Mouse (Mus musculus) kidney, embryonic 14.5 days (tissue): ENCODE data around the gene Cdkn2aip. TPM values are rescaled to one million over a fixed set of nuclear protein-coding genes. Genes with fewer than 3 reads are reported as not detected.
A peak's percentile ranks its signal among the peaks of the same experiment; 100 is the strongest.

Experiments used
- ATAC-seq: fragments of 200-750 bp; cut with Nextera tagmentation; 2 replicates; pipeline ENCODE4 v1.8.0; 2017; ENCODE audit warnings: moderate number of reproducible peaks, mild to moderate bottlenecking, moderate TSS enrichment, moderate library complexity; ENCODE audit not compliant: low FRiP score, low TSS enrichment
- H3K27ac ChIP-seq: fragments of 300-500 bp; sonication (generic); 2 replicates; pipeline ENCODE4 v1.5.1; 2014; ENCODE audit warnings: low read depth, mild to moderate bottlenecking, low read length, moderate library complexity, mixed read lengths
- H3K27me3 ChIP-seq: fragments of 300-500 bp; sonication (generic); 2 replicates; pipeline ENCODE4 v1.6.1; 2014; ENCODE audit warnings: mild to moderate bottlenecking, low read length; ENCODE audit not compliant: control insufficient read depth, insufficient read depth
- H3K36me3 ChIP-seq: fragments of 300-500 bp; sonication (generic); 2 replicates; pipeline ENCODE4 v1.6.1; 2014; ENCODE audit warnings: low read length, mixed read lengths; ENCODE audit not compliant: control insufficient read depth, insufficient read depth
- H3K4me1 ChIP-seq: fragments of 300-500 bp; sonication (generic); 2 replicates; pipeline ENCODE4 v1.6.1; 2014; ENCODE audit warnings: low read length, mixed read lengths; ENCODE audit not compliant: control insufficient read depth, insufficient read depth
- H3K4me2 ChIP-seq: fragments of 300-500 bp; sonication (generic); replicated peaks from 2 replicates; pipeline ENCODE4 v1.6.1; 2014; ENCODE audit warnings: low read depth, mild to moderate bottlenecking, low read length
- H3K4me3 ChIP-seq: fragments of 300-500 bp; sonication (generic); 2 replicates; pipeline ENCODE4 v1.5.1; 2014; ENCODE audit warnings: mild to moderate bottlenecking, low read length
- H3K9ac ChIP-seq: fragments of 300-500 bp; sonication (generic); 2 replicates; pipeline ENCODE4 v1.6.1; 2014; ENCODE audit warnings: low read depth, mild to moderate bottlenecking, low read length, moderate library complexity
- H3K9me3 ChIP-seq: fragments of 300-500 bp; sonication (generic); 2 replicates; pipeline ENCODE4 v1.6.1; 2016; ENCODE audit warnings: low read length; ENCODE audit not compliant: control insufficient read depth
- WGBS: fragments of 180-500 bp; shearing (Covaris S2); extraction: QIAGEN DNeasy Blood & Tissue Kit; methylation state at CpG from one replicate; pipeline ENCODE4 v1.1.7; 2014; 5-methylcytosine and 5-hydroxymethylcytosine counted together
- polyA plus RNA-seq: library from polyadenylated mRNA; unstranded; fragments of >200 nt; fragmentation: Nextera tagmentation; extraction: Ambion mirVana; gene quantifications from 2 replicates; pipeline ENCODE4 v1.2.1, GENCODE M21; 2014

Gene Cdkn2aip
- polyA plus RNA-seq, 1 experiment from 2014 or later = 33.7 TPM

- Histone ChIP-seq H3K36me3 (no peaks in the 10 kb centered on the region), H3K9ac (no peak overlapping the region), H3K4me2 (no peak overlapping the region), H3K4me3 (no peak overlapping the region), H3K27ac (no peak overlapping the region), H3K9me3 (no peaks in the 10 kb centered on the region), H3K27me3 (no peaks in the 10 kb centered on the region), H3K4me1 (0 out of 2 replicates have a peak, but pooled peaks cover 4% of the 10 kb centered on the region)
- ATAC-seq = no peak
- 59% methylated on average over 9 of the region's 9 CpGs for WGBS
Observed at GRCm38 (mm10) chr8:47744803-47745202, 31.1 kb upstream of the Cdkn2aip start.

GRCm38 (mm10) chr8:47743419-47743818 lies 29.7 kb upstream of the Cdkn2aip start:
- H3K9me3 ChIP-seq = no peaks in the 10 kb centered on the region
- H3K4me2 ChIP-seq = no peak overlapping the region; the same call in 1 of the 2 replicates
- no peak overlapping the region for H3K27ac ChIP-seq
- peak; percentile 72; the same call in 1 of the 2 replicates for ATAC-seq
- 0 out of 2 replicates have a peak, but pooled peaks cover 4% of the 10 kb centered on the region for H3K4me1 ChIP-seq
- 9% methylated on average over 11 of the region's 11 CpGs for WGBS
- H3K27me3 ChIP-seq = no peaks in the 10 kb centered on the region
- H3K9ac ChIP-seq = 0 out of 2 replicates have a peak overlapping the region, but pooled peaks have one; percentile 12
- H3K4me3 ChIP-seq = no peak overlapping the region
- H3K36me3 ChIP-seq = no peaks in the 10 kb centered on the region

GRCm38 (mm10) chr8:47742992-47743391 lies 29.3 kb upstream of the Cdkn2aip start:
- 0 out of 2 replicates have a peak, but pooled peaks cover 4% of the 10 kb centered on the region for H3K4me1 ChIP-seq
- no peaks in the 10 kb centered on the region for H3K27me3 ChIP-seq
- H3K27ac ChIP-seq = no peak overlapping the region; the same call in 1 of the 2 replicates
- no peaks in the 10 kb centered on the region for H3K36me3 ChIP-seq
- H3K4me2 ChIP-seq = no peak overlapping the region; the same call in 1 of the 2 replicates
- 0 out of 2 replicates have a peak overlapping the region, but pooled peaks have one; percentile 12 for H3K9ac ChIP-seq
- no peak for ATAC-seq
- no peak overlapping the region for H3K4me3 ChIP-seq
- no peaks in the 10 kb centered on the region for H3K9me3 ChIP-seq
- 35% methylated on average over 8 of the region's 8 CpGs for WGBS

GRCm38 (mm10) chr8:47742372-47742771 lies 28.6 kb upstream of the Cdkn2aip start:
- Histone ChIP-seq H3K9me3 (no peaks in the 10 kb centered on the region), H3K4me1 (0 out of 2 replicates have a peak, but pooled peaks cover 4% of the 10 kb centered on the region), H3K4me3 (no peak overlapping the region), H3K4me2 (no peak overlapping the region), H3K9ac (no peak overlapping the region), H3K27me3 (no peaks in the 10 kb centered on the region), H3K36me3 (no peaks in the 10 kb centered on the region), H3K27ac (no peak overlapping the region; the same call in 1 of the 2 replicates)
- 84% methylated on average over 7 of the region's 7 CpGs for WGBS
- ATAC-seq = no peak

GRCm38 (mm10) chr8:47737120-47737519 lies 23.4 kb upstream of the Cdkn2aip start:
- 45% methylated on average over 7 of the region's 7 CpGs for WGBS
- Histone ChIP-seq H3K27ac (no peak overlapping the region), H3K4me2 (no peak overlapping the region), H3K27me3 (no peaks in the 10 kb centered on the region), H3K9me3 (no peaks in the 10 kb centered on the region), H3K4me3 (no peak overlapping the region), H3K4me1 (no peaks in the 10 kb centered on the region), H3K9ac (no peak overlapping the region), H3K36me3 (no peaks in the 10 kb centered on the region)
- ATAC-seq = no peak

- 80% methylated on average over 7 of the region's 7 CpGs for WGBS
- H3K4me2 ChIP-seq = no peak overlapping the region
- no peak overlapping the region for H3K27ac ChIP-seq
- no peaks in the 10 kb centered on the region for H3K9me3 ChIP-seq
- H3K9ac ChIP-seq = no peak overlapping the region
- H3K4me1 ChIP-seq = no peaks in the 10 kb centered on the region
- H3K4me3 ChIP-seq = no peak overlapping the region
- ATAC-seq = no peak
- H3K36me3 ChIP-seq = no peaks in the 10 kb centered on the region
- no peaks in the 10 kb centered on the region for H3K27me3 ChIP-seq
Observed at GRCm38 (mm10) chr8:47729324-47729723, 15.6 kb upstream of the Cdkn2aip start.

GRCm38 (mm10) chr8:47726945-47727344 lies 13.2 kb upstream of the Cdkn2aip start:
- Histone ChIP-seq H3K9ac (no peak overlapping the region), H3K4me3 (no peak overlapping the region), H3K27me3 (no peaks in the 10 kb centered on the region), H3K4me2 (no peak overlapping the region), H3K36me3 (no peaks in the 10 kb centered on the region), H3K4me1 (no peaks in the 10 kb centered on the region), H3K9me3 (no peaks in the 10 kb centered on the region), H3K27ac (no peak overlapping the region)
- WGBS = 39% methylated on average over 6 of the region's 6 CpGs
- no peak for ATAC-seq

- WGBS = 57% methylated on average over 4 of the region's 4 CpGs
- H3K36me3 ChIP-seq = no peaks in the 10 kb centered on the region
- no peaks in the 10 kb centered on the region for H3K9me3 ChIP-seq
- H3K4me1 ChIP-seq = no peaks in the 10 kb centered on the region
- no peak overlapping the region for H3K27ac ChIP-seq
- no peak overlapping the region for H3K4me3 ChIP-seq
- no peak overlapping the region for H3K9ac ChIP-seq
- ATAC-seq = no peak
- H3K4me2 ChIP-seq = no peak overlapping the region
- no peaks in the 10 kb centered on the region for H3K27me3 ChIP-seq
Observed at GRCm38 (mm10) chr8:47721609-47722008, 7.9 kb upstream of the Cdkn2aip start.

- Histone ChIP-seq H3K4me3 (no peak overlapping the region), H3K9me3 (no peaks in the 10 kb centered on the region), H3K4me2 (no peak overlapping the region), H3K9ac (no peak overlapping the region), H3K27ac (no peak overlapping the region), H3K36me3 (no peaks in the 10 kb centered on the region), H3K27me3 (no peaks in the 10 kb centered on the region), H3K4me1 (peaks cover 5% of the 10 kb centered on the region)
- no peak for ATAC-seq
- 29% methylated on average over 11 of the region's 11 CpGs for WGBS
Observed at GRCm38 (mm10) chr8:47718641-47719040, 4.9 kb upstream of the Cdkn2aip start.
